Mouse (Mus musculus) kidney, postnatal 10 days (tissue): ENCODE results near the gene Msh3.
"Not testable (repeated sequence)": the region's sequence is repeated elsewhere in the genome, so short reads cannot be mapped to it uniquely, and the experiment has no call there.

Experiments
- DNase-seq: peaks from one replicate; pipeline ENCODE4 v3.0.0; 2021; ENCODE audit warnings: mixed read lengths

Gene Msh3

DNA sequence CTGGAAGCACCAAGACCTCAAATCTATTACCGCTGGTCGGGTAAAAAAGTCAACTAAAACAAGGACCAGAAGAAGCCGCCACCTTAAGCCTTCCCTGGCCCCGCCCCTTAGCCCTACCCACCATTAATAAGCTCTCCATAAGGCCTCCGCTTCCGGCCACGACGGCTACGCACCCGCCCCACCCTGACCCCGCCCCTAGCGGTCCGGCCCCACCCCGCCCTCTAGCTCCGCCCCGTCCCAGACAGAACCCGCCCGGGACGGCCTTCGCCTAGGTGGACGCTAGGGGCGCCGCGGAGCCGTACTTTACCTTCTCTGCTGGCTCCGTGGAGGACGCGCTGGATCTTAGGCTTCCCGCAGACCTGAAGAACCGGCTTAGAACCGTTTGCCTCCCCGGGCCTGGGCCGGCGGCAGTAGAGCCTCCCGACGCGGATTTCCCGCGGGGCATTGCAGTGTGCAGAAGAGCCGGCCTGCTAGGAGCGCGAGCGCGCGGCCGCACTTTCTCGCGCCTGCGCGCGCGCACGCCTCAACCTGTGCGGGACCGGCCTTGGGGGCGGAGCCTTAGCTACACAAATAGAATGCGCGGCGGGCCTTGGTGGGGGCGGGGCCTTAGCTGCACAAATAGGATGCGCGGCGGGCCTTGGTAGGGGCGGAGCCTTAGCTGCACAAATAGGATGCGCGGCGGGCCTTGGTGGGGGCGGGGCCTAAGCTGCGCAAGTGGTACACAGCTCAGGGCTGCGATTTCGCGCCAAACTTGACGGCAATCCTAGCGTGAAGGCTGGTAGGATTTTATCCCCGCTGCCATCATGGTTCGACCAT, at the start of gene Msh3, which contains the start of gene Dhfr:
TSS of gene Msh3 (minus strand) at position 548 of the 816 bp plus-strand sequence.
TSS of gene Dhfr (plus strand) at position 271 of the 816 bp plus-strand sequence.
- DNase-seq = peak; percentile 99

DNA sequence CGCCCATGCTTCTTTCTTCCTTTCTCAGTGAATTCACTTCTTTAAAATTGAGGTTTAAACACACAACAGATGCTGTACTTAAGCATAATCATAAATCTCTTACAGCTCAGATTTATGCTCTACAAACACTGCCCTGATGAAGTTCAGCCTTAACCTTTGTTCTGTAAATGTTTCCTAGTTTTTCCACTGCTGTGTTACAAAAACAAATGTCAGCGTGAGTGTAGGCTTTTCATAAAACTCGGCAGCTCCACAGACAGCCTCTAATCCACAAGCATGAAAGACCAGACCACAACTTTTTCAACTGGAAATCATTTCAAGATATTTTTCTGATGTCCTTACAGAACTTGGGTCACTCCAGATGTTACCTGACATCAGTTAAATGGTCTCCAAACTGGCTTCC, 48.7 kb upstream of the Msh3 start:
- DNase-seq = no peak

DNA sequence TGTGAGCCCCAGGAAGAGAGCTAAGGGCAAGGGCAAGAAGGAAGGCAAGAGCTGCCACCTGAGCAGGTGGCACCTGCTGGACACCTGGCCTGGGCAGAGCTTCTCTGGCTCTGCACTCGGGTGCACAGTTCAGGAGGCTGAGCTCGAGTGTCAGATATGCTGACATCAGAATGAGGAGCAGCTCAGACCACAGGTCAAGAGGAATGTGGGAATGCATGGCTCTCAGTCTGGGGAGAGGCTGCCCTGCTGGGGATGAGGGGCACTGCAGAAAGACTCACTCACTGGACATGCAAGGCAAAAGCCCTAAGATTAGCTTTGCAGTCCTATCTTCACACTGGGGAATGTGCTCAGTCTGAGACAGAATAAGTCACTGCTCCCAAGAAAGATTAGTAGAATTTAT, 47.3 kb upstream of the Msh3 start:
- DNase-seq = peak; percentile 41

DNA sequence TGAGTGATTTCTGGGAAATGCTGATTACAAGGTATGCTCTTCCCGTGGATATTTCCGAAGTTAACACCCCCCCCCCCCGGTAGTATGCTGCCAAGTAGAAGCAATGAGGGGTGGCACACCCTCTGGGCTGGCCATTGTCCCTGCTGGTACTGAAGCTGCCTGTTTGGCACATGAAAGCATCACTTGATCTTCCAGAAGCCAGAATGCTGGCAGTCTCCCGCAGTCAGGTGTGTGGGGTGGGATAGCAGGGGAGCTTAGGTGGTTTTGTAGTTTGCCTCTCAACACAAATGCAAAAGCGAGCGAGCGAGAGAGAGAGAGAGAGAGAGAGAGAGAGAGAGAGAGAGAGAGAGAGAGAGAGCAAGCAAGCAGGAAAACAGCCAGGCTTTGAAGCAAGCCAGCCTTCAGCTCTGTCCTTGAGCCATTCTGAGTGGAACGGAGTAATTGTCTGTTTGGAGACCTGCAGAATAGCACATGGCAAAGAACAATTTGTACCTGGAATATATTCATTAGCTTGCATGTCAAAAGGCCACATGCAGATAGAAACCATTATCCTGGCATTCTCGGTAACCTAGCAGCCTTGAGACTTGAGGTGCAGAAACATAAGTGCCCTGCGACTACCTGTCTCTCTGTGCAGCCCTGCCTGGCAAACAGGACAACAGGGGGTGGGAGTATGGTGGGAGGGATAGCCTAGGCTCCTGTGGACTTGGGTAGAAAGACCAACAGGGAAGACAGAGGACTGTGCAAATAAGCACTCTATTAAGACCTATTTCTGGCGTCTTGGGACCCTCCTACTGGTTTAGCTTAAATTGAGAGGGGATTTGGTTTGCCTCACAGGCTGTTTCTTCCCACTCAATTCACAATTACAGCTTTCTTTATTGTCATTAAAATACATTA, 43.9 kb upstream of the Msh3 start:
- no peak for DNase-seq

DNA sequence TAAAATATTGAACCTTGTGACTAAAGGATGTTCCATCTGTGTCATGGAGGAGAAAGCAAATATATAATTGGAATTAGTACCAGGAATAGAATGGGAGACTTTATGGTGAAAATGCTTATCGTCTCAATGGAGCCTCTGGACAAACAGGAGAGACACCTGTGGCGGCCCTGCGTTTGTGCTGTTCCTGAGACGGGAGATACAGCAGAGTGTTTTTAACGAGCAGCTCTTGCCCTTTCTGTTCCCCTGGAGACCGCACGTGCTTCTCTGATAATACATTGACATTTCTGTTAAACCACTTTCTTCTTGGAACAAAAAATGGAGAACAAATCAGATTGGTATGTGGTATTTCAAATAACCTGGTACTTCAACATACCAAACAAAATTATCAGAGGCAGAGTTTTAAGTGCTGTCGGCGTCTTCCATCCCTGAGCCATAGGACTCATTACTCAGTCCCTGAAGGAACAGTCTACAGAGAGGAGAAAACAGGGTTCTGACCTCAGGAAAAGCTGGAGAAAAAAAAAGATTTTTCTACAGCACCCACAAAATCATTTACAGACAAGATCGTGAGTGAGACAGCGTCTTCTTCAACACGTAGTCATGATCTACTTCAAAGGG, 38.4 kb upstream of the Msh3 start:
- DNase-seq = no peak

DNA sequence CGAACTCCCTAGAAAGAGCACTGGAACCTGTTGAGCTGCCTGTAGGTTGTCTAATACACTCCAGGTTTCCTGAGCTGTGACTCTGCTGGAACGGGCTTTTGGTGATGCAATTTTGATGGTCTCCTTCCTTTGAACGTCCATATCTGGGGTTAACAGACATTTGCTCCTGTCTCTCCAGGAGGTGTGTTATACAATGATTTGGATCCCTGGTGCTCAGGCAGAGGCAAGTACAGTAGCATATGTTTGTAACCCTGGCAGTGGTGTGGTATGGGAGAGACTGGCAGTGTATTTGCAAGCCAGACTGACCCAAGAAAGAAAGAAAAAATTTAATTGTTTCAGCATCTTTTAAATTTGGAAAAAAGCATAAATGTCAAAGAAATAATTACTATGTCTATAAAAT, 32.6 kb upstream of the Msh3 start:
- DNase-seq = no peak

DNA sequence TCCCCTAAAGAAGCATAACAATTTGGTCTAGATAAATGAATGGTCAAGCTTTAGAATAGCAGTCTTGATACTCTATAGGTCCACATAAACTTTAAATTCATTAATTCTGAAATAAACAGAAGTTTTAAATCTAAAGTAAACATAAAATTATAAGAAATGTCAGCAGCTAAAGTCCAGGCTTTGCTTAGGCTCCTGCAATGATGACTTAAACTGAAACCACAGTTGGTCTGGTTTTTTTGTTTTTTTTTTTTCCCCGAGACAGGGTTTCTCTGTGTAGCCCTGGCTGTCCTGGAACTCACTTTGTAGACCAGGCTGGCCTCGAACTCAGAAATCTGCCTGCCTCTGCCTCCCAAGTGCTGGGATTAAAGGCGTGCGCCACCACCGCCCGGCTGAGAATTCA, 16.7 kb upstream of the Msh3 start:
- not testable (repeated sequence) for DNase-seq

DNA sequence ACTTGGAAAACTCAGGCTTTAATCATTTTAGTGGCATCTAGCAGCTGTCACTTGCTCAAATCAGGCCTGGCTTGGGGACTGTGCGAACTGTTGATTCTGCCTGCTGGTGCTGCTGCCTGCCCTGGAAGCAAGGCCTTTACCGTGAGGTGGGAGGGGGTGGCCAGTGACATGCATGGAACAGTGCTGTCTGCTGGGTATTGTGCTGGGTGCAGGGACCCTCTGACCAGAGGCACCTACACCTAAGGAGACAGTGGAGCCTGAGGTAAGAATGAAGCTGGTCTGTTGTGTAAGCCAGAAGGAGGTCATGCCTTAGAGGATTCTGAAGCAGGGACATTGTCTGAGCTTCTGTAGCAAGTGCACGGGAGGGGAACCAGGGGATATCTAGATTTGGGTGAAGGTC, 16.0 kb upstream of the Msh3 start:
- no peak for DNase-seq

DNA sequence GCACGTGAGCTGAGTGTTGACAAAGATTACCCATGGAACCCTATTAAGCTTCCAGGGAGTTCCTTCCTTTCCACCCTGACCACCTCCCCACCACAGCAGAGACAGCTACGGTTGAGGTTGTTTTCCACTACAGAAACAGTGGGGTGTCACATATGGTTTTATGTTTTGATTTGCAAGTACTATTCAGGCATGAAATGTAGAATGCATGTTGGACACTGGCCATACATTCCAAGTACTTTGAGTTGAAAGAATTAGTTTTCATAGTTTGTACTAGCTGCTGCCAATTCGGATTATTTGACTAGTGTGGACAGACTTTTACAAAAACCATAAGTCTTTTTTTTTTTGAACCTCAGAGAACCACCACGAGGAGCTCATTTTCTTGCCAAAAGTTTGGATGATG, 10.5 kb upstream of the Msh3 start:
- DNase-seq = no peak

DNA sequence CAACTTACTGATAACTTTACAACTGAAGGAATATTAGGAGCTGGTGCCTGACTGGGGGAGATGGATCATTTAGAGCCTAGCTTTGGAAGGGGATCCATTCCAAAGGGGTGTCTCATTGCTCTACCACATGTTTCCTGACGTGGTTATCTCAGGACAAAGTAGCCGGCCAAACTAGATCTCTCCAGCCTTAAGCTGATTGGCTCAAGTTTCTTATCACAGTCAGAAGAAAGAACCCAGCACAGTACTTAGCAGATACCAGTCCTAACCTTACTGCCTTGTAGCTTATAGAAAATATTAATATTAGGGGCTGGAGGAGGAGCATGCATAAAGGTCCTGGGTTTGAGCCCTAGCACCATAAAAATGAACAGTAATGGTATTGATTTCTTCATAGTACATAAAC, 6.8 kb upstream of the Msh3 start:
- DNase-seq = no peak

DNA sequence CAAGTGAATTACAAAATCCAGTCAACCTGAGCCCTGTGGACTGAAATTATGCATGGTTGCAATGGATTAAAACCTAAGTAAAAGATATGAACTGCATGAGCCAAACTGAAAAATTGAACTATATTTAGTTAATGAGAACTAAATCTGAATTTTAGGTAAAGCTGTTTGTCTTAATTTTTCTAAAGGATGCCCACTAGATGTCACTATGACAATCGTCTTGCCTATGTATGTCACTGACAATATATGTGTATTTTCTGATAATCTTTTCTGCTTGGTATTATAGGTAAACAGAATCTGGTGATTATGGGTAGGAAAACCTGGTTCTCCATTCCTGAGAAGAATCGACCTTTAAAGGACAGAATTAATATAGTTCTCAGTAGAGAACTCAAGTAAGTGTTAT, 2.8 kb upstream of the Msh3 start:
- no peak for DNase-seq

DNA sequence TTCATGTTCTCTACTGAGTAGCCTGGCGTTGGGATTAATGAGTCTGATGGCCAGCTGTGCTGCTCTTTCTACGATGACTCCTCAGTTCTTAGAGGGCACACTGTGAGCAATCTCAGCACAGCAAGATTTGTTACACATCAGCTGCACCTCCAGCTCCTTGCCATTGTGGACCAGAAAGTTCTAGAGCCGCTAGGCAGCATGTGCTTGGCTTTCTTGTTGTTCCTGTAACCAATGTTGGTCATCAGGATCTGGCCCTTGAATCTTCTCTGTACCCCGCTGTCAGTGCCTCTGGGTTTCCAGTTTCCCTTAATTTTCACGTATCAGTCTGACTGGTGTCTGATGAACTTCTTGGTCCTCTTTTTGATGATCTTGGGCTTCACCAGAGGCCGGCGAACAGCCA, 1.6 kb upstream of the Msh3 start:
- no peak for DNase-seq

DNA sequence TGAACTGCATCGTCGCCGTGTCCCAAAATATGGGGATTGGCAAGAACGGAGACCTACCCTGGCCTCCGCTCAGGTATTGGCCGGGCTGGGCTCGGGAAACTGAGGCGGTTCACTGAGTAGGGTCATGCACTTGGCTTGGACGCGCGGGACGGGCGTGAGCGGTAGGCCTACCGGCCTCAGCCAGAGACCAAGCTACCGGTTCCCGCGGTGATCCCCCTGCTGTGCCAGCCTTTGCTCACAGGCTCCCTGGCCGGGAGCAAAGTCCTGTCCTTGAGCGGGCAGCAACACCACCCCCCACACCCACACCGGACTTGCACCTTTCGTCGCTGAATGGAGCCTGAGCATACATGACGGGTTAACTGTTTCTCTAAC, 455 bp upstream of the Msh3 start:
- peak; percentile 75 for DNase-seq

DNA sequence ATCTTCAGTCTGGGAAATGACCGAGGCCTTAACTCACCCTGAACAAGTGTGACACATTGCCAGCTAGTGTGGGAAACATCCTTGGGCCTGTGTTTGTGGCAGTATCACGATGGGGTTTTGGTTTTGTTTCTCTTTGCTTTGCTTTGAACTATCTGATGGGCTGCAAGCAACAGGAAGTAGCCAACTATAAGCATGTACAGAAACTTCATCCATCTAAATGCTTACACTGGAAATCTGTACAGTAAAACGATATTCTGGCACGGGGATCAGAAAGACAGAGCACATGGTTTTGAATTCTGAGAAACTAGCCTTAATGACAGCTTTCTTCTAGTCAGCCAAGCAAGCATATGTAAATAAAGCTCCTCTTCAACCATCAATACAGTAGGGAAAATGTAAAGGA, 847 bp downstream of the Msh3 start:
- DNase-seq = no peak

DNA sequence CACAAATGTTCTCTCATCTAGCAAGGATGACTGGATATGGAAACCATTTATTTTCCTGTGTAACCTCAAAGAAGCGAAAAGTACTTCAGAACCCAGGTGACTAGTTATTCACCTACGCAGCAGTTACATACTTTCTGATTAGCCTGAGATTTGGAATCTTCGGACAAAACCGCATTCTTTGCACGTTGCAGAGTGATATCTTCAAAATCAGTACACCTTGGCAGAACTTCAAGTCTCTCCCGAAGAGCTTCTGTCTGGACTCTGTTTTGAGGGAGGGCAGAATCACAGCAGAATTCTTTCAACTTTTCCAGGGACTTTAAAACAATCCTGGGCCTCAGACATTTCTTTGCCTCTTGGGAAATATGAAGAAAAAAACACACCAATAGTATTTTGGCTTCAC, 3.7 kb downstream of the Msh3 start:
- no peak for DNase-seq

DNA sequence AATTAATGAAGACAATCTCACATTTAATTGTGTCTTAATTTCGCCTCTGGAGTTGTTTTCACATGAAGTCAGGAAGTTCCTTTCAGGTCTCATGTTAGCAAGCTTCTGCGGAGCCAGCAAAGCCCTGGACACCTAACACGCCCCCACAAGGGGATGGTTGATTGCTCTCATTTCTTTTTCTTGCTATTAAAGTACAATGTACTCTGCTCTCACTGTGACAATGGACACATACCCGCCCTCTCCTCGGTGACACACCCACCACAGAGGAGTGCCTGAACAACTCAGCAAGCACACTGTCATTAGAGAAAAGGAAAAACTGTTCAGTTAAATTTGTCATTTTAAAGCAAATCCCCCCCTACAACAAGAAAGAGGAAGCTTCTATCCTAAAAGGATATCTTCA, 8.5 kb downstream of the Msh3 start:
- DNase-seq = no peak

DNA sequence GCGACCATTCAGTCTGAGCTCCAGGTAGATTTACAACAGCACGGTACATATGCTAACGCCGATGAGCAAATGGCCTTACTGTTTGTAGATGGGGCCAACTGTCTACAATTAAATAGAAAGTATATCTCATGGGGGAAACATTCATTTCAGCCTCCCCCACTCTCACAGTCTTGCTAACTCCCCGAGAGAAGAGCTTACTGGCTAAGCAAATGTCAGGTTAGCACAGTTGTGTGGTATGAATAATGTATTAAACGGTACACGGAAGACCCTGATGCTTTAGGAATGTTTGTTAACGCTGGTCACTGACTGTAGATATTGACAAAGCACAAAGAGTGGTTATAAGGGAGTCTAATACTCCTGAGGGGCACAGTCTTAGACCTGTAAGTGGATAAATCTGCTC, 10.8 kb downstream of the Msh3 start:
- no peak for DNase-seq

DNA sequence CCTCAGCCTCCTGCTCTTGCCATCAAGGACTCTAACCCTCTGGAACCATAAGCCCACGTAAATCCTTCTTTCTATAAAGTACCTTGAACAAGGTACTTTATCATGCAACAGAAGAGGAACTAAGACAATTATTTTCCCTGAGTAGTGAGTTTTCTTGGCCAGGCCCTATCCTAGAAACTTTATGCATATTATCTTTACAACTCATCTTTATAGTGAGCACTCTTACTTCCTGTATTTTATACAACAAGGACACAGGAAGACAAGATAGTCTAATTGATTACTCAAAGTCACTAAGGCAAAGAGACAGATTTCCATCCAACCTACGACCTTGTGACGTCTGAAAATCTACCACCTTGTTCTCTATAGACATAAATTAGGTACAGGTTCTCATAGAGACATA, 15.0 kb downstream of the Msh3 start:
- DNase-seq = no peak

DNA sequence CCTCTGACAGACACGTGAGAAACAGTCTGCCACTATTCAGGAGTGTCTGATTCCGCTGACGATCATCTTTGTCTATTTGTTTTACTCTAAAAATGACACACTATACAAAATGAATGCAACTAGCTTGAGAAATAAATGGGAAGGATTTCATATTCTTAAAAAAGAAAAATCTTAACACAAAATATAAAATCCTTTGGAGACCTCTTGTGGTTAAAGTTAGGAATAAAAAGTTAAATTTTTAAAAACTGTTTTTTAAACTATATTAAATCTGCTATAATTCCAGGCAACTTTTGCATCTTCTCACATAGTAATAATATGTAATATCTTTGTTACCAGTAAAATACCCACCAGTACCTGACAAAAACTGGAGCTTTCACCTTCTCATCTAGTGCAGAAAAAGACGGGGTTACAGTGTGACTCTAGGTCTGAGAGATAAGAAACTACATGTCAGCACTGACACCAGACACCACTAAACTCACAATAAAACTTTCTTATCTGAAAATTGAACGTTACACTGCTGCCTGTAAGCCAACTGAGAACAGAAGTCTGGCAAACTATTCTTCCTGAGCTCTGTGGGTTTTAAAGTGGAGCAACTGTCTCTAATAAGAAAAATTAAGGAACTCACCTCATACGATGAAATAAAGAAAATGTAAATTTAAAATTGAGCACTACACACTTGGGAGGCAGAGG, 16.9 kb downstream of the Msh3 start:
- no peak for DNase-seq

DNA sequence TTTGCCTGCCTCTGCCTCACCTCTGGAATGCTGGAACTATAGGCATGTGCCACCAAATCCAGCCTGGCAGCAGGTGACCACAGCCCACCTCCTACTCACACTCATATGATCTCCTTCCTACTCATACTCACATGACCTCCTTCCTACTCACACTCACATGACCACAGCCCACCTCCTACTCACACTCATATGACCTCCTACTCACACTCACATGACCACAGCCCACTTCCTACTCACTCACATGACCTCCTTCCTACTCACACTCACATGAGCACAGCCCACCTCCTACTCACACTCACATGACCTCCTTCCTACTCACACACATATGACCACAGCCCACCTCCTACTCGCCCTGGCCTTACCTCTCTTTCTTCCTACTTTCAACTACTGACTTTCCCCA, 17.9 kb downstream of the Msh3 start:
- DNase-seq = no peak

DNA sequence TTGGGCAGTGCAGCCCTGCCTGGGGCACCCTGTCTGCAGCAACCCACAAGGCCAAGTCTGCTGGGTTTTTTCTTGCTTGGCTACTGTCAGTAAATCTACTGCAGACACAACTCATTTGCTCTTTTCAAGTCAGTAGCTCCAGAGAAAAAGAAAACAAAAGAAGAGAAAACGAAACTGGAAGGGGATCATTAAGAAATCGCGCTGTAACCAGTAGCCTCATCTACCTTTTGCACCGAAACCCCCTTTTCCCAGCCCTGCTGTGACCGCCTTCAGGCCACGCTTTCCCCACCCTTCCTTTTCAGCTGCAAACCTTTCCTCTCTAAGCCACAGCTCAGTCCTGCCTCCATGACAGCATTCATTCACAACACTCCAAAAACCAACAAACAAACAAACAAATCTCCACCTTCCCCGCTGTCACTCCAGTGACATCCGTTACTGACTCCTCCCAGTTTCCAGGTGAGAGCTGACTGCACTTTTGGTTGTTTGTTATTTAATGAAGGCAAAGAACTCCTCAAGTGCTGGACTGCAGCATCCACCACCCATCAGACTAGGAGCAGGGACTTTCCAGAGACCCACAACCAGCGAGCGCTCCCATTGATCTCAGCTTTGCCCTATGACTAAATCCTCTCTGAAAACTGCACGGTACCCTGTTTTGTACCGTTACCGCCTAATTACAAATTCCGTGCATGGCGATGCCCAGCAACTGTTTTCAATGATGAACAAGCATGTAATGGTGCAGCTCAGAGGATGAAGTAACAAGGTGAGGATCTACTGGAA, 22.5 kb downstream of the Msh3 start:
- DNase-seq = no peak

DNA sequence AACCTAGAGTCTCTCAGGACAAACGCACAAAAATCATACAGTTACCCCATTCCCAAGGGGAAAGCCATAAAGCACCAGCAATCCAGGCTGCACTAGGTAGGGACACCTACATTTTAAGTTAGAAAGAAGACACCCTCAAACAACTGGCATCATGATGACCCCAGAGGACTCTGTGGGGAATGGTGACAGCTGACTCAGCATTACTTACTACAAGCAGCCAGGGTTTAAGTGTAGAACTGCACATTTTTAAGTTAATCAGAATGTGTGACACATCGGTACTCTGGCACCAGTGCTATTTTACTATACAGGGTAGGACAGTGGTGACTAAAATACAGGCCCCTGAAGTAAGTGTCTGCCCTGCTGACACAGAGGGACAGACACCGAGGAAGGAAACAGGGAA, 24.2 kb downstream of the Msh3 start:
- DNase-seq = no peak
